Comparison of ENCODE assay signal across 9 mouse cellular contexts in genomic region chr9:81626899-81627606, GRCm38 (mm10). TPM values are rescaled to one million over a fixed set of nuclear protein-coding genes. Genes with fewer than 3 reads are reported as not detected.
DNase-seq lines count a peak whose midpoint lies in the region; ATAC-seq and TF ChIP-seq lines count a peak whose summit lies in the region.
"Had no signal": no experiment of that assay in that cellular context is flagged by ENCODE, and none has a peak within 500 bp of the region (broad histone marks: within the 10 kb centered on the region; RNA-seq: fewer than 3 reads in every experiment).

No protein-coding gene starts in this region.

- intact Hi-C loops in gastrocnemius, adult 2 months (cut with DNase I): no loop called here

- H3K36me3 ChIP-seq in hindbrain, embryonic 15.5 days: no peaks in the 10 kb centered on the region

- peak; percentile 57; the same call in 1 of the 2 replicates for ATAC-seq in erythroblast, adult 5-6 weeks (replicated peaks; ENCODE audit: low FRiP score, poor library complexity, severe bottlenecking)
- ATAC-seq in hindbrain, embryonic 15.5 days (ENCODE audit: low FRiP score, low read depth): peak; percentile 68

- peaks cover 6% of the 10 kb centered on the region for H3K4me1 ChIP-seq in hindbrain, embryonic 15.5 days (replicated peaks)

- no peak overlapping the region for H3K4me3 ChIP-seq in gastrocnemius, adult 2 months
- no peak overlapping the region for H3K4me3 ChIP-seq in hindbrain, embryonic 15.5 days

- H3K9me3 ChIP-seq in hindbrain, embryonic 15.5 days: no peaks in the 10 kb centered on the region

- no peaks in the 10 kb centered on the region for H3K27me3 ChIP-seq in hindbrain, embryonic 15.5 days

- H3K27ac ChIP-seq in gastrocnemius, adult 2 months: no peak overlapping the region
- H3K27ac ChIP-seq in hindbrain, embryonic 15.5 days (replicated peaks): no peak overlapping the region
- H3K27ac ChIP-seq: macrophage had no signal

- DNase-seq in gastrocnemius, adult 2 months: peak; percentile 42
- DNase-seq in gastrocnemius, adult 18-20 months (ENCODE audit: low spot score): no peak
- DNase-seq in adrenal gland, postnatal 25 days: peak; percentile 88
- DNase-seq in layer of hippocampus, postnatal 25 days (ENCODE audit: extremely low spot score in 1 of 2, low spot score in 1 of 2): peak; percentile 75 to 90
- peak; percentile 61 for DNase-seq in lung, postnatal 36 days
- DNase-seq in right cerebral cortex, postnatal 10 days (ENCODE audit: low spot score in 2 of 2): peak; percentile 90 to 92

- H3K9ac ChIP-seq in hindbrain, embryonic 15.5 days: no peak overlapping the region

- WGBS in hindbrain, embryonic 15.5 days: 32% methylated on average over 9 of the region's 9 CpGs

- no peak overlapping the region for H3K4me2 ChIP-seq in hindbrain, embryonic 15.5 days

- TF ChIP-seq CTCF in gastrocnemius, adult 2 months (IDR thresholded peaks at IDR 0.05): peak; percentile 73

RNA-seq across cellular contexts. Expression of gene Htr1b, which starts 6.6 kb away (rescaled TPM):
- total RNA-seq in gastrocnemius, adult 2 months (2021): under 1 TPM in 1 of 2 experiments, not detected in 1; 0.08 TPM
- total RNA-seq in gastrocnemius, adult 18-20 months (2021): under 1 TPM; 0.16 to 0.21 TPM
- total RNA-seq in adrenal gland, postnatal 25 days (2021): 13.4 and 19.5 TPM in 2 replicates
- total RNA-seq in erythroblast, adult 5-6 weeks (2015; ENCODE audit: low replicate concordance): not detected in 2 replicates
- 0.43 TPM in 1 of 2 replicates, not detected in the other for total RNA-seq in erythroblast, adult 5-6 weeks (2017; ENCODE audit: low replicate concordance)
- polyA plus RNA-seq in hindbrain, embryonic 15.5 days (2015; fragmentation: Nextera tagmentation; extraction: Ambion mirVana): 5.9 and 6.6 TPM in 2 replicates
- total RNA-seq in layer of hippocampus, postnatal 25 days (2021): 10 to 100 TPM in 1 of 2 experiments, 1 to 10 TPM in 1; 9.9 to 12.6 TPM
- polyA plus RNA-seq: macrophage had no signal

Comparison
In these comparisons a context has a peak if more than half of its experiments do, and no peak if none do; other contexts are left out.
1. RNA of gene Htr1b, which starts 6.6 kb away (total RNA-seq): 13.4 to 19.5 TPM in adrenal gland, postnatal 25 days and 9.9 to 12.6 TPM in layer of hippocampus, postnatal 25 days; 0.43 TPM in erythroblast, adult 5-6 weeks, 0.16 to 0.21 TPM in gastrocnemius, adult 18-20 months and 0.08 TPM in gastrocnemius, adult 2 months; every median in the first group is over 4 times any median in the second.